Mouse (Mus musculus): ENCODE results near the gene Duoxa1. TPM values are rescaled to one million over a fixed set of nuclear protein-coding genes. Genes with fewer than 3 reads are reported as not detected.

Gene Duoxa1
- polyA plus RNA-seq, 1 experiment from 2014 or later: not detected

DNA sequence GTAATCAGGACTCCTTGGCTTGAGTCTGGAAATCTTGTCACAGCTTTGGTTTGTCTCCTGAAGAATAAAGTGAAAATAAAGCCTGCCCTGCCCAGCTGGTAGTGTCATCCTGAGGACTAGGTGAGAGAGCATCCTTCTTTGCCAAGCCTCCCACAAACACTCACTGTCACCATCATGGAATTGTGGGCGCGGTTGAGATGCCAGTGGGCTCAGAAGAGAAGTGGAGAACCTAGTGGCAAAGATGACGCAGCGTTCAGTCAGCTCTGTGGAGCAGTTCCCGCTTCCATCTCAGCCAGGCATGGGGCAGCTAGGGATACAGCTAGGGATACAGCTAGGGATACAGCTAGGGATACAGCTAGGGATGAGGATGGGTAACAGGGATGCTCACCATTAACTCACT lies 57.5 kb downstream of the Duoxa1 start:
- Histone ChIP-seq H3K9ac (ENCODE audit: low read depth, low read length) (no peak overlapping the region), H3K36me3 (ENCODE audit: control insufficient read depth, insufficient read depth, low read length) (no peaks in the 10 kb centered on the region), H3K9me3 (ENCODE audit: control insufficient read depth, low read length) (no peaks in the 10 kb centered on the region), H3K27me3 (ENCODE audit: control insufficient read depth, insufficient read depth, low read length) (no peaks in the 10 kb centered on the region), H3K4me2 (replicated peaks; ENCODE audit: low read depth, low read length) (no peak overlapping the region), H3K4me3 (ENCODE audit: low read depth, low read length) (no peak overlapping the region), H3K27ac (ENCODE audit: low read depth, low read length) (no peak overlapping the region), H3K4me1 (replicated peaks; ENCODE audit: control insufficient read depth, insufficient read depth, low read length) (no peaks in the 10 kb centered on the region)
- DNase-seq (ENCODE audit: low spot score) (no peak), ATAC-seq (ENCODE audit: low FRiP score) (no peak)
- WGBS: 97% methylated on average over 5 of the region's 5 CpGs

Other genes starting within 250 kb of the Duoxa1 start
- 11.4 and 11.8 TPM in 2 replicates for gene Spg11, start 195.3 kb downstream of the Duoxa1 start, polyA plus RNA-seq (2014; fragmentation: Nextera tagmentation; extraction: Ambion mirVana)
- 134 and 151 TPM in 2 replicates for gene B2m, start 166.0 kb downstream of the Duoxa1 start, polyA plus RNA-seq (2014; fragmentation: Nextera tagmentation; extraction: Ambion mirVana)
- gene Trim69, start 153.0 kb downstream of the Duoxa1 start, polyA plus RNA-seq (2014; fragmentation: Nextera tagmentation; extraction: Ambion mirVana): not detected in 2 replicates
- 0.09 TPM in 1 of 2 replicates, not detected in the other for gene Patl2, start 127.5 kb downstream of the Duoxa1 start, polyA plus RNA-seq (2014; fragmentation: Nextera tagmentation; extraction: Ambion mirVana)
- not detected in 2 replicates for gene Terb2, start 127.5 kb downstream of the Duoxa1 start, polyA plus RNA-seq (2014; fragmentation: Nextera tagmentation; extraction: Ambion mirVana)
- 27.1 and 30.2 TPM in 2 replicates for gene Sord, start 79.0 kb downstream of the Duoxa1 start, polyA plus RNA-seq (2014; fragmentation: Nextera tagmentation; extraction: Ambion mirVana)
- not detected in 2 replicates for gene Duox2, start 15.3 kb downstream of the Duoxa1 start, polyA plus RNA-seq (2014; fragmentation: Nextera tagmentation; extraction: Ambion mirVana)
- gene Duoxa2, start 14.8 kb downstream of the Duoxa1 start, polyA plus RNA-seq (2014; fragmentation: Nextera tagmentation; extraction: Ambion mirVana): not detected in 2 replicates
- 0.12 TPM in 1 of 2 replicates, not detected in the other for gene Duox1, start 1.9 kb upstream of the Duoxa1 start, polyA plus RNA-seq (2014; fragmentation: Nextera tagmentation; extraction: Ambion mirVana)
- gene Shf, start 55.4 kb upstream of the Duoxa1 start, polyA plus RNA-seq (2014; fragmentation: Nextera tagmentation; extraction: Ambion mirVana): 10.3 and 11.7 TPM in 2 replicates
- 0.07 TPM in 1 of 2 replicates, not detected in the other for gene Slc28a2, start 112.7 kb upstream of the Duoxa1 start, polyA plus RNA-seq (2014; fragmentation: Nextera tagmentation; extraction: Ambion mirVana)
- gene Gm14085, start 171.2 kb upstream of the Duoxa1 start, polyA plus RNA-seq (2014; fragmentation: Nextera tagmentation; extraction: Ambion mirVana): not detected in 2 replicates

Data from hindbrain, embryonic 11.5 days (tissue).